Mouse (Mus musculus) erythroid progenitor cell, adult 5-6 weeks (primary cell): Measurements from ENCODE around the gene Cbfa2t2. TPM values are rescaled to one million over a fixed set of nuclear protein-coding genes. Genes with fewer than 3 reads are reported as not detected.

Source experiments
- ATAC-seq: replicated peaks from 2 replicates; pipeline ENCODE4 v1.8.0; 2016; ENCODE audit warnings: moderate number of reproducible peaks, mild to moderate bottlenecking, moderate TSS enrichment, inconsistent platforms; ENCODE audit not compliant: poor library complexity, low FRiP score, severe bottlenecking
- total RNA-seq, 2 experiments: library from RNA; stranded (forward) in 1 of 2; stranded (reverse) in 1 of 2; fragments of 150-400 nt in 1 of 2; fragments of 186-747, 209-891 nt in 1 of 2; gene quantifications; 2 replicates each; pipeline versions ENCODE4 v1.2.3 to v1.2.4; 2015 to 2017; ENCODE audit warnings: low replicate concordance in 2 of 2

The Cbfa2t2 gene
- total RNA-seq, 2 experiments from 2014 or later: 9.6 to 14.1 TPM

- peak; percentile 48; the same call in 1 of the 2 replicates for ATAC-seq
These were observed 122.2 kb downstream of the Cbfa2t2 start, which contains the start of gene Necab3 for GRCm38 (mm10) chr2:154558264-154559039. Gene Necab3, minus strand, starts transcription at chr2:154558890.

DNA sequence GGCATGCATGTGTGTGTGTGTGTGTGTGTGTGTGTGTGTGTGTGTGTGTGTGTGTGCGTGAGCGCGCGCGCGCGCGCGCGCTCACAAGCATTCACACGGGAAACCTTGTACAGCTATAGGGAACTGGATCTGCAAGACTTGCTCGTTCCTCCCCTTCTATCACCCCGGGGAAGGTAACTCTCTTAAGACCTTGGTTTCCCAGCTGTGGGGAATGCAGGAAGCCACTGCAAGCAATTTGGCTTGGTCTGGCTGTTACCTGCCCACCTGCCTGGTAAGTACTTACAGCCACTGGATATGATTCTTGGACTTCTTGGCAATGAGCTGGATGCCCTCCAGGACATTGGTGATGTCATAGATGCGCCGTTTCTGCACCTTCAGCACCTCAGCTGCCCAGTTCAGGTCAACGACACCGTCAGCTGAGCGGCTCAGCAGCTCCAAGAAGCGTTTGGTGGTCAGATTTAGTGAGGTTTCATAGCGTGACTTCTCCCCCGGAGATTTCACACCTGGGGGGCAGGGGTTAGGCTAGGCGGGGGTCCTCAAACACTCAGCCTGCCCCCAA is 127.4 kb downstream of the Cbfa2t2 start:
- no peak for ATAC-seq

DNA sequence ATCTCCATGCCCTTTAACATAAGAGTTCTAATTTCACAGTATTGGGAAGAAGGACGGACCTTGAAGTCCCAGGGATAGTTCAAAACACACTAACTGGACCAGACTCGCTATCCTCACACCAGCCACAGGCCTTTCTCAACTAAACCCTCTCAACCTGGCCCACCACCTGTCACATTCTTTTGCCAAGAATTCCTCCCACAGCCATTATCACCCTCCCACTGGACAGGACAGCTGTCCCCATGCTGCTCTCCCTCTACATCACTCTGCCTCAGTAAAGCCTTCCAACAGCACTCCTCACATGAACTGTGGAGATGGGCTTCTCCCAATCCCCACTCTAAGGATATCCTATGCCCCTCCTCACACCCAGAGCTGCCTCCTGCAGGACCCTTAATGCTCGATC is 129.3 kb downstream of the Cbfa2t2 start:
- no peak for ATAC-seq

DNA sequence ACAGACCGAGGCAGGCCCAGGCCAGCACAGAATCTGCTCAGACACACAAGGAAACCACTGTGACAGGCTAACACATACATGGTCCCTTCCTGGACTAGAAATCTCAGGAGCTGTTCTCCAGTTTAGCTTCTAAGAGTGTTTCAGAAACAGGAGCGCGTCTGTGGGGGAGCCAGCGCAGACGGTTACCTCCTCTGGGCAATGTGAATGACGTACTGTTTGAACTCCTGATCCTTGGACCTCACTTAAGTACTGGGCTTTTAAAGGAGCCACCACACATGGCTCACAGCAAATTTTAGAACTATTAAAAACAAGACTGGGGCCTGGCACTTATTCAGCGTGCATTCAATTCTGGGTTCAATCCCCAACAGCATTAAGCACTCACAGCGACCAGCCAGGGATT is 130.4 kb downstream of the Cbfa2t2 start:
- no peak for ATAC-seq

- no peak for ATAC-seq
These were observed 131.5 kb downstream of the Cbfa2t2 start for GRCm38 (mm10) chr2:154567766-154568165.

DNA sequence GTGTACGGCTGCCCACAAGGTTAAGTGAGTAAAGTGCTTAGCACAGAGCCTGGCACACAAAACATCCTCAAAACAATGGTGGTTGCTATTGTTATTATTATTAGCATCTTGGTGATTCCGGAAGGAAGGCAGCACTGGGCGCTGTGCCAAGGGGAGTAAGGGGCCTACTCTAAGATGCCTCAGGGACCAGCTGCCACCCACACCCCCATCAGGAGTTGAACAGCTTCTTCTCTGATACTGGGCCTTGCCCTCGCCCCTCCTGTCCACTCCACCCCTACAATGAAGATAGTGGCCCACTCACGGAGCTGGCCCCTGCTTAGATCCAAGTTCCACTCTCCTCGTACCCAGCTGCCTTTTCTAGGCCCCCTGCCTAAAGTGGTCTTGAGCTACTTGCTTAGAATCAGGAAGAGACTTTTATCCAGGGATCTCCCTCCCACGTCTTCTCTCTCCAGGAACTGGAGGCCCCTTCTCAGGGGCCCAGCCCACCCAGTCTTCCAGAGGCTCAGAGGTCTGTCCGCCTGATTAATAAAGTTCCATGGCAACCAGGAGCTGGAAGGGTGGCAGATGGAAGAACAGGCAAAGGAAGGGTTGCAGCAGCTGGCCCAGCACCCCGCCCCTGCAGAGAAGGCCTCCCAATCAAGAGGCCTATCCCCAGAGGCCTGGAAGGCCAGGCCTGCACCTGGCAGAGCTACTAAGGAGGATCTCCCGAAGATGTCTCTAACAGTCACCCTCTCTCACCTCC is 132.2 kb downstream of the Cbfa2t2 start:
- ATAC-seq: peak; percentile 51

- ATAC-seq: peak; percentile 69
These were observed 132.9 kb downstream of the Cbfa2t2 start for GRCm38 (mm10) chr2:154569071-154569748.

DNA sequence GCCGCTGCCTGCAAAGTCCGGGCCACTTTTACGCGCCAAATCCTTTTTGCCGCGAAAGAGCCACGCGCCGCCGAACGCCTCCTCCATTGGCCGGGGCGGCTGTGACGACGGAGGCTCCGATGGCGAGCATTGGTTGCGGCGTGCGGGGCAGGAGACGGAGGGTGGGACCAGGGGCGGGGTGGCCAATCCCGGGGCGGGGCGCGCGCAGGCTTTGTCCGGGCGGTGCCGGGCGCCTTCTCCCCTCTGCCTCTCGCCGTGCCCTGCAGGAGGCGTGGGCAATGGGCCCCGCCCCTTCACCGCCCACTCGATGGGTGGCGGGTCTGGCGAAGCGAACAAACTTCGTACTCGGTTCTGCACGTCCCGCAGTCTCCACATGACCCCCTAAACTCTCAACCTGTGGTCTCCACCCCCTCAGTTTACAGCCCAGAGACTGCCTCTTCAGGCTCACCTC is 133.6 kb downstream of the Cbfa2t2 start, which contains the start of gene E2f1:
E2f1 (minus strand) TSS at position 57 of the 451 bp plus-strand sequence.
- ATAC-seq: peak; percentile 88

DNA sequence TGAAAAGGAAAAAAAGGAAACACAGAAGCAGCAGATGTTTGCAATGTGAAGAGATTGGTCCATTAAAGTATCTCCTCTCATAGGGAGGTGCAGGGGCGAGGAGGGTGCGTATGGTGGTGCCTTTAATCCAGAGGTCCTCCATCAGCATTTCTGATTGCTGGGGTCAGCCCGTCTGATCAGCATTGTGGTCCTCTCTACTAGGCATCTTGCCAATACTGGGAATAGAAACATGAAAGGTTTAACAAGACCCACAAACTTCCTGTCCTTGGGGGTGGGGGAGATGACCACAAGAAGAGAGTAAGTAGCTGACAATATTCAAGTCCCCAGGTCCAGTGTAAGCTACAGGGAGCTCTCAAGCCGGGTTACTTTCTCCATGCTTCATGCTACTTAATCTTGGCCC is 134.4 kb downstream of the Cbfa2t2 start:
- ATAC-seq: no peak

DNA sequence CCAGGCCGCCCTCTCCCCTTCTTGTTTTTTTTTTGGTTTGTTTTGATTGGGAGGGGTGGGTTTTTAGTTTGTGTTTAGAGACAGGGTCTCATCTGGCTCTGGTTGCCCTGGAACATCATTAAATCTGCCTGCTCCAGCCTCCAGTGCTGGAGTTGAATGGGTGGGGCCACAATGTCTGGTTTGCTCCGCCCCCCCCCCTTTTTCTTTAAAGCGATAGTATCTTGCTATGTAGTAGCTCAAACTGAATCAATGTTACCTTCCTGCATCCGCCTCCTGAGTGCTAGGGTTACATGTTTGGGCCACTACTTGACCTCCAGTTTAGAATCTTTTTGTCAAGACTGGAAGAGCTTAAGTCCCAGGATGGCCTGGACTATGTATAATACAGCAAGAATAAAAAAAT is 135.0 kb downstream of the Cbfa2t2 start:
- ATAC-seq: no peak

- ATAC-seq: no peak
These were observed 135.7 kb downstream of the Cbfa2t2 start for GRCm38 (mm10) chr2:154571976-154572375.

DNA sequence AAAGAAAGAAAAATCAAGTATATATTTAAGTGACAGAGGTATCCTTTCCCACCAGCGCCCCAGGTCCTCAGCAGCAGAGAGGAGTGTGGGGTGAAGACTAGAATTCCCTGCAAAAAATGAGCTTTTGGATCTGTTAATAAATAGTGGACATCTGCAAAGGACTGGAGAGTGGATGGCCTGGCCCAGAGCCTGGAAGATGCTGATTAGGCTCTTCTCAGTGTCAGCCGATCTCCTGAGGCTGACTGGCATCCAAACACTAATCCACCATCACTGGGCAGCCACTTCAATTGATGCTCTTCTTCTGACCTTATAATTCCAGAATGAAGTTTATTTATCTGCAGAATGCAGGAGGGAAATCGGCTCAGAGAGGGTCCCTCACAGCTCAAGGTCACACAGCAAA is 136.7 kb downstream of the Cbfa2t2 start:
- ATAC-seq: no peak

GRCm38 (mm10) chr2:154574271-154574670 is 138.0 kb downstream of the Cbfa2t2 start:
- no peak for ATAC-seq

GRCm38 (mm10) chr2:154576876-154577743 is 140.8 kb downstream of the Cbfa2t2 start:
- no peak for ATAC-seq

DNA sequence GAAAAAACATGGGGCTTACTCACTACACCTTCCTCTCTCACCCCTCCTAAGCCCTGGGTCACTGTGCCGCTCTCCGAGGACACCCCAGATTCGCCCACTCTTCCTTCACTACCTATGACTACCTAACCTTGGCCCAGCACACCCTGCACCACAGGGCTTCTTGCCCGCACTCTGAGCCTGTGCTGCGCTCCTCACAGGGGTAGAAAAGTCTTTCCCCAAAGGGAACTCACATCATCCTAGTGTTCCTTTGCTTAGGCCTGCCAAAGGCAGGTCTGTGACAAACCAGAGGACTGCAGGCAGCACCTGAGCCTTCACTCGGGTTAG is 141.4 kb downstream of the Cbfa2t2 start:
- no peak for ATAC-seq

DNA sequence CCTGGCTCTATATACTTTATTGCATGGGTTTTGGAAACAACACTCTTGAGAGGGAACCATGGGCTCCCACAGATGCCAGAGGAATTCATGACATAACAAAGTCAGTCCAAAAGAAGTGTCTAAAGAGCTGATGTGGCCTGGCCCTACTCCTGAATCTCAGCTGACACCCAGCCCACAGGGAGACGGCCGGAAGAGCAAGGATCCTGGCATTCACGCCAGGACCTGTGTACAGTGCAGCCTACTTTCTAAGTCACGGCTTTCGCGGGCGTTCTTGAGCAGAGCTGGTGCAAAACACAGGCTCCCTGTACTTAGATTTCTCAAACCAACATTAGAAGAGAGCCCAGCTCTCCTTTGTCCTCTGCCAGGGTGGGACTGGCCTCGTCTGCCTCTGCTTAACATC is 144.3 kb downstream of the Cbfa2t2 start:
- ATAC-seq: no peak

- ATAC-seq: no peak
These were observed 145.1 kb downstream of the Cbfa2t2 start for GRCm38 (mm10) chr2:154581421-154581820.

GRCm38 (mm10) chr2:154583906-154584872 is 147.9 kb downstream of the Cbfa2t2 start:
- ATAC-seq: no peak
